ENCODE assay signal across 9 mouse cellular contexts in the genomic region with DNA sequence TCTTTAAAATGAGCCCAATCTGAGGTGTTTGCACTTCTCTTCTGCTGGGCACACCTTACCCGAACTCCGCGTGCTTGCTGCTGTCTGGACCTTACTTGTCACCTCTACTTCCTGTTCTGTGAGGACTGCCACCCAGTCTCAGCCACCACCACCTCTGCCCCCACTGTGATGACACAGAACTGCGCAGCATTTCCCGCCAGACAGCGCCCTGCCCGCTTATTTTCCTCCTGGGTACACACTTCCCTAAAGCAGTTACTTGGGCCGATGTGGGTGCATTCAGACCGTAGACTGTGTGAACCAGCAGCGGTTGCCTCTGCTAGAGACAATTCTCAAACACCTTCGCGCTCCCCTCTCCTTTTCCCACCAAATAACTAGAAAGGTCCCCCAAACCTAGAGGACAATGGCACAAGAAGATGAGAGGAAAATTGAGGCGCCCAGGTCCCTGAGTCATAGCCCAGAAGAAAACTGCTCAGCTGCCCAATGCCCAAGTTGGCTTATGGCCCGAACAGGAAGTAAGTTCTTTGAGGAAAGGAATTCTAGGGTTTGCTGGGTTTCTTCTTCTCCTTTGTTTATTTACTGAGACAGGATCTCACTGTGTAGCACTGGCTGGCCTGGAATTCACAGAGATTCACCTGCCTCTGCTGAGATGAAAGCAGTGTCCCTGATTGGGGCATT. TPM values are rescaled to one million over a fixed set of nuclear protein-coding genes. Genes with fewer than 3 reads are reported as not detected.
A peak's percentile ranks its signal among the peaks of the same experiment; 100 is the strongest.
DNase-seq lines count a peak whose midpoint lies in the region; ATAC-seq and TF ChIP-seq lines count a peak whose summit lies in the region.
"Had no signal": no experiment of that assay in that cellular context is flagged by ENCODE, and none has a peak within 500 bp of the region (broad histone marks: within the 10 kb centered on the region; RNA-seq: fewer than 3 reads in every experiment).

No protein-coding gene starts in this region.

- H3K27ac ChIP-seq in testis, adult 2 months (ENCODE audit: control insufficient read depth, insufficient read depth, low read depth, low read length), result peak overlapping the region; percentile 58
- no peak overlapping the region for H3K27ac ChIP-seq in heart, embryonic 13.5 days (replicated peaks)
- H3K27ac ChIP-seq in hindbrain, embryonic 16.5 days (ENCODE audit: low read depth, low read length), result no peak overlapping the region
- no peak overlapping the region for H3K27ac ChIP-seq in embryonic facial prominence, embryonic 10.5 days (replicated peaks)
- H3K27ac ChIP-seq: heart, embryonic 15.5 days had no signal

- no peak for TF ChIP-seq CTCF in testis, adult 2 months (IDR thresholded peaks at IDR 0.05; ENCODE audit: control insufficient read depth, insufficient read depth, insufficient replicate concordance, low read depth, low read length)

- no peak for DNase-seq in testis, postnatal 14 days (ENCODE audit: low spot score)
- peak; percentile 79 for DNase-seq in lung, postnatal 36 days
- peak; percentile 51 to 57 for DNase-seq in thymus, postnatal 10 days (ENCODE audit: low spot score in 2 of 2)
- DNase-seq in embryonic facial prominence, embryonic 10.5 days (ENCODE audit: low spot score), result no peak
- no peak for DNase-seq in testis, postnatal 10 days (ENCODE audit: low spot score)

- TF ChIP-seq POLR2A in testis, adult 2 months (IDR thresholded peaks at IDR 0.05; ENCODE audit: control insufficient read depth, low read depth, low read length), result no peak

- H3K27me3 ChIP-seq in testis, adult 2 months (ENCODE audit: control insufficient read depth, insufficient read depth, low read length), result no peaks in the 10 kb centered on the region
- no peaks in the 10 kb centered on the region; the same call in 1 of the 2 replicates for H3K27me3 ChIP-seq in heart, embryonic 13.5 days (replicated peaks)
- H3K27me3 ChIP-seq in hindbrain, embryonic 16.5 days (replicated peaks; ENCODE audit: control insufficient read depth, insufficient read depth, low read length), result no peaks in the 10 kb centered on the region
- H3K27me3 ChIP-seq in embryonic facial prominence, embryonic 10.5 days (replicated peaks; ENCODE audit: low read depth, poor library complexity, severe bottlenecking), result no peaks in the 10 kb centered on the region; the same call in 1 of the 2 replicates
- H3K27me3 ChIP-seq: heart, embryonic 15.5 days had no signal

- no peaks in the 10 kb centered on the region for H3K36me3 ChIP-seq in testis, adult 2 months (ENCODE audit: control insufficient read depth, insufficient read depth, low read length)
- no peaks in the 10 kb centered on the region for H3K36me3 ChIP-seq in heart, embryonic 13.5 days
- no peaks in the 10 kb centered on the region for H3K36me3 ChIP-seq in hindbrain, embryonic 16.5 days (ENCODE audit: control insufficient read depth, insufficient read depth, low read length)
- H3K36me3 ChIP-seq in embryonic facial prominence, embryonic 10.5 days (replicated peaks), result no peaks in the 10 kb centered on the region
- H3K36me3 ChIP-seq: heart, embryonic 15.5 days had no signal

- 67% methylated on average over 14 of the region's 14 CpGs for WGBS in heart, embryonic 13.5 days
- 84% methylated on average over 14 of the region's 14 CpGs for WGBS in hindbrain, embryonic 16.5 days
- 82% methylated on average over 14 of the region's 14 CpGs for WGBS in embryonic facial prominence, embryonic 10.5 days

- H3K4me2 ChIP-seq in heart, embryonic 13.5 days, result no peak overlapping the region
- no peak overlapping the region for H3K4me2 ChIP-seq in hindbrain, embryonic 16.5 days (ENCODE audit: low read length)
- H3K4me2 ChIP-seq: heart, embryonic 15.5 days had no signal

- H3K4me1 ChIP-seq in testis, adult 2 months (ENCODE audit: control insufficient read depth, insufficient read depth, low read length), result no peaks in the 10 kb centered on the region; the same call in none of the 2 replicates
- no peaks in the 10 kb centered on the region for H3K4me1 ChIP-seq in heart, embryonic 13.5 days
- H3K4me1 ChIP-seq in hindbrain, embryonic 16.5 days (ENCODE audit: control insufficient read depth, insufficient read depth, low read depth, low read length), result no peaks in the 10 kb centered on the region
- H3K4me1 ChIP-seq in embryonic facial prominence, embryonic 10.5 days, result peaks cover 3% of the 10 kb centered on the region
- H3K4me1 ChIP-seq: heart, embryonic 15.5 days had no signal

- H3K9ac ChIP-seq in heart, embryonic 13.5 days, result 0 out of 2 replicates have a peak overlapping the region, but pooled peaks have one; percentile 26
- H3K9ac ChIP-seq in hindbrain, embryonic 16.5 days (ENCODE audit: low read depth, low read length), result no peak overlapping the region
- H3K9ac ChIP-seq: heart, embryonic 15.5 days had no signal

- H3K4me3 ChIP-seq in testis, adult 2 months (ENCODE audit: control insufficient read depth, low read depth, low read length), result peak overlapping the region; percentile 59
- H3K4me3 ChIP-seq in heart, embryonic 13.5 days, result no peak overlapping the region
- no peak overlapping the region for H3K4me3 ChIP-seq in hindbrain, embryonic 16.5 days (ENCODE audit: low read length)
- no peak overlapping the region for H3K4me3 ChIP-seq in embryonic facial prominence, embryonic 10.5 days
- H3K4me3 ChIP-seq: heart, embryonic 15.5 days had no signal

- ATAC-seq in heart, embryonic 13.5 days (ENCODE audit: extremely low read depth, insufficient number of reproducible peaks, low FRiP score, low TSS enrichment), result no peak
- no peak for ATAC-seq in hindbrain, embryonic 16.5 days

- no peaks in the 10 kb centered on the region for H3K9me3 ChIP-seq in heart, embryonic 13.5 days
- H3K9me3 ChIP-seq in hindbrain, embryonic 16.5 days (ENCODE audit: control insufficient read depth, low read length), result no peaks in the 10 kb centered on the region
- H3K9me3 ChIP-seq in embryonic facial prominence, embryonic 10.5 days, result no peaks in the 10 kb centered on the region
- H3K9me3 ChIP-seq: heart, embryonic 15.5 days had no signal

RNA-seq across cellular contexts. Expression of a gene that starts 12.8 kb away (rescaled TPM):
- not detected in 2 replicates for polyA plus RNA-seq in testis, adult 2 months (2012; rRNA removed)
- polyA plus RNA-seq in heart, embryonic 13.5 days (2015; fragmentation: Nextera tagmentation; extraction: Ambion mirVana), result not detected in 2 replicates
- polyA plus RNA-seq in hindbrain, embryonic 16.5 days (2015; fragmentation: Nextera tagmentation; extraction: Ambion mirVana), result not detected in 2 replicates
- polyA plus RNA-seq in embryonic facial prominence, embryonic 10.5 days (2016; fragmentation: Nextera tagmentation; extraction: Ambion mirVana), result not detected in 2 replicates
- polyA plus RNA-seq: heart, embryonic 15.5 days had no signal

RNA-seq across cellular contexts. Expression of a gene that starts 15.0 kb away (rescaled TPM):
- polyA plus RNA-seq in testis, adult 2 months (2012; rRNA removed), result 50.0 and 51.8 TPM in 2 replicates
- polyA plus RNA-seq in heart, embryonic 13.5 days (2015; fragmentation: Nextera tagmentation; extraction: Ambion mirVana), result 12.8 and 15.8 TPM in 2 replicates
- polyA plus RNA-seq in hindbrain, embryonic 16.5 days (2015; fragmentation: Nextera tagmentation; extraction: Ambion mirVana), result 5.6 and 6.5 TPM in 2 replicates
- polyA plus RNA-seq in embryonic facial prominence, embryonic 10.5 days (2016; fragmentation: Nextera tagmentation; extraction: Ambion mirVana), result 34.5 and 38.0 TPM in 2 replicates

Comparison
In these comparisons a context has a peak if more than half of its experiments do, and no peak if none do; other contexts are left out.
1. DNase-seq: peak in lung, postnatal 36 days (single experiment) and thymus, postnatal 10 days (2 of 2); none in testis, postnatal 14 days (single experiment), embryonic facial prominence, embryonic 10.5 days (single experiment) and testis, postnatal 10 days (single experiment).